13 mouse cellular contexts compared by ENCODE assay signal in the genomic region with DNA sequence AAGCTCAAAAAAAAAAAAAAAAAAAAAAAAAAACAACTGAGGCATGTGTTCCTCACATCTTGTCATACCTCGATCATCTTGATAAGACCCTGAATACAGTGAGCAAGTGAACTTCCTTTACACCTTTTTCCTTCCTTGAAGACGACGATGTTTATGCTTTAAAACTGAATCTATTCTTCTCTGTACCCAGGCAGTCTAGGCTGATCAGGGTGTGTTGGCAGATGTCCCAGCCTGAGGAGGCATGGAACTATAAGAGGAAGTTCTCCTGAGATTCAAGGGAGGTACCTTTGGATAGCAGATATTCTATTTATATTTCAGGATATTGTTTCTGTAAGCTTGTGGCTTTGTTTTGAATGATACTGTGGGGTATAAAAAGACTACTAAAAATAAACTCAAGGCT. TPM values are rescaled to one million over a fixed set of nuclear protein-coding genes. Genes with fewer than 3 reads are reported as not detected.
DNase-seq lines count a peak whose midpoint lies in the region; ATAC-seq and TF ChIP-seq lines count a peak whose summit lies in the region.
"Had no signal": no experiment of that assay in that cellular context is flagged by ENCODE, and none has a peak within 500 bp of the region (broad histone marks: within the 10 kb centered on the region; RNA-seq: fewer than 3 reads in every experiment).

No protein-coding gene starts in this region.

- no peak overlapping the region for H3K9ac ChIP-seq in forebrain, embryonic 14.5 days (ENCODE audit: low read length)
- H3K9ac ChIP-seq in forebrain, embryonic 12.5 days = no peak overlapping the region
- H3K9ac ChIP-seq in forebrain, postnatal 0 days = no peak overlapping the region
- H3K9ac ChIP-seq: embryonic facial prominence, embryonic 13.5 days; limb, embryonic 15.5 days had no signal

- no peak for TF ChIP-seq CTCF in forebrain, postnatal 0 days (IDR thresholded peaks at IDR 0.05; ENCODE audit: low read depth)

- H3K27me3 ChIP-seq in forebrain, embryonic 14.5 days (replicated peaks; ENCODE audit: control insufficient read depth, insufficient read depth, low read length) = no peaks in the 10 kb centered on the region
- H3K27me3 ChIP-seq in forebrain, embryonic 12.5 days = no peaks in the 10 kb centered on the region
- no peaks in the 10 kb centered on the region for H3K27me3 ChIP-seq in forebrain, postnatal 0 days (ENCODE audit: insufficient read depth, low read length)
- H3K27me3 ChIP-seq: embryonic facial prominence, embryonic 13.5 days; limb, embryonic 15.5 days had no signal

- no peak overlapping the region for H3K27ac ChIP-seq in forebrain, embryonic 14.5 days (ENCODE audit: low read depth, low read length)
- H3K27ac ChIP-seq in forebrain, embryonic 12.5 days = no peak overlapping the region
- no peak overlapping the region for H3K27ac ChIP-seq in forebrain, postnatal 0 days (ENCODE audit: low read depth, low read length)
- H3K27ac ChIP-seq: embryonic facial prominence, embryonic 13.5 days; limb, embryonic 15.5 days had no signal

- peaks cover 16% of the 10 kb centered on the region for H3K36me3 ChIP-seq in forebrain, embryonic 14.5 days (ENCODE audit: control insufficient read depth, insufficient read depth, low read length)
- H3K36me3 ChIP-seq in forebrain, embryonic 12.5 days (replicated peaks) = peaks cover 16% of the 10 kb centered on the region
- peaks cover 4% of the 10 kb centered on the region for H3K36me3 ChIP-seq in forebrain, postnatal 0 days (ENCODE audit: insufficient read depth)

- no peak overlapping the region for H3K4me2 ChIP-seq in forebrain, embryonic 14.5 days (ENCODE audit: low read length)
- no peak overlapping the region for H3K4me2 ChIP-seq in forebrain, embryonic 12.5 days
- H3K4me2 ChIP-seq in forebrain, postnatal 0 days (ENCODE audit: low read depth) = no peak overlapping the region
- H3K4me2 ChIP-seq: embryonic facial prominence, embryonic 13.5 days; limb, embryonic 15.5 days had no signal

- 82% methylated on average over 3 of the region's 3 CpGs for WGBS in forebrain, embryonic 14.5 days
- WGBS in forebrain, embryonic 12.5 days = 85% methylated on average over 3 of the region's 3 CpGs
- 79% methylated on average over 3 of the region's 3 CpGs for WGBS in forebrain, postnatal 0 days

- H3K4me1 ChIP-seq in forebrain, embryonic 14.5 days (ENCODE audit: control insufficient read depth, insufficient read depth, low read length) = no peaks in the 10 kb centered on the region
- H3K4me1 ChIP-seq in forebrain, embryonic 12.5 days = no peaks in the 10 kb centered on the region
- no peaks in the 10 kb centered on the region for H3K4me1 ChIP-seq in forebrain, postnatal 0 days (ENCODE audit: insufficient read depth)
- H3K4me1 ChIP-seq: embryonic facial prominence, embryonic 13.5 days; limb, embryonic 15.5 days had no signal

- peak; percentile 4 for DNase-seq in forebrain, embryonic 14.5 days (ENCODE audit: low spot score)
- DNase-seq in right cerebral cortex, adult 18-20 months = peak; percentile 2
- no peak for DNase-seq in right cerebral cortex, postnatal 4 days
- peak; percentile 47 for DNase-seq in kidney, postnatal 14 days
- peak; percentile 48 for DNase-seq in right cerebral cortex, postnatal 14 days
- DNase-seq in layer of hippocampus, postnatal 36 days = no peak
- no peak for DNase-seq in forebrain, postnatal 0 days
- DNase-seq: adrenal gland, postnatal 25 days had no signal

- H3K9me3 ChIP-seq in forebrain, embryonic 14.5 days (replicated peaks; ENCODE audit: control insufficient read depth, low read length) = no peaks in the 10 kb centered on the region
- H3K9me3 ChIP-seq in forebrain, embryonic 12.5 days = 0 out of 2 replicates have a peak, but pooled peaks cover 3% of the 10 kb centered on the region
- no peaks in the 10 kb centered on the region for H3K9me3 ChIP-seq in forebrain, postnatal 0 days (ENCODE audit: low read length)

- ATAC-seq in forebrain, embryonic 14.5 days = no peak
- ATAC-seq in forebrain, embryonic 12.5 days (ENCODE audit: low FRiP score) = no peak
- ATAC-seq in forebrain, postnatal 0 days = no peak

- H3K4me3 ChIP-seq in forebrain, embryonic 14.5 days (ENCODE audit: low read depth, low read length) = no peak overlapping the region
- no peak overlapping the region for H3K4me3 ChIP-seq in forebrain, embryonic 12.5 days (replicated peaks)
- no peak overlapping the region for H3K4me3 ChIP-seq in forebrain, postnatal 0 days (ENCODE audit: low read depth, low read length)
- H3K4me3 ChIP-seq: embryonic facial prominence, embryonic 13.5 days; limb, embryonic 15.5 days had no signal

RNA-seq across cellular contexts. Expression of a gene that starts 1.4 kb away (rescaled TPM):
- 109 and 139 TPM in 2 replicates for polyA plus RNA-seq in forebrain, embryonic 14.5 days (2014; fragmentation: Nextera tagmentation; extraction: Ambion mirVana)
- 160 and 163 TPM in 2 replicates for polyA plus RNA-seq in forebrain, embryonic 12.5 days (2016; fragmentation: Nextera tagmentation; extraction: Ambion mirVana)
- total RNA-seq in layer of hippocampus, postnatal 36 days (2021) = 10 to 100 TPM; 95.5 to 95.6 TPM
- 79.2 and 118 TPM in 2 replicates for total RNA-seq in forebrain, postnatal 0 days (2014; rRNA removed)
- polyA plus RNA-seq in forebrain, postnatal 0 days (2015; fragmentation: Nextera tagmentation; extraction: Ambion mirVana) = 143 and 152 TPM in 2 replicates

RNA-seq across cellular contexts. Expression of a gene that starts 15.5 kb away (rescaled TPM):
- polyA plus RNA-seq in forebrain, embryonic 14.5 days (2014; fragmentation: Nextera tagmentation; extraction: Ambion mirVana) = not detected in 2 replicates
- polyA plus RNA-seq in forebrain, embryonic 12.5 days (2016; fragmentation: Nextera tagmentation; extraction: Ambion mirVana) = not detected in 2 replicates
- total RNA-seq in layer of hippocampus, postnatal 36 days (2021) = not detected
- not detected in 2 replicates for total RNA-seq in forebrain, postnatal 0 days (2014; rRNA removed)
- polyA plus RNA-seq in forebrain, postnatal 0 days (2015; fragmentation: Nextera tagmentation; extraction: Ambion mirVana) = not detected in 2 replicates
- total RNA-seq: adrenal gland, postnatal 25 days had no signal
- polyA plus RNA-seq: embryonic facial prominence, embryonic 13.5 days; hindbrain, embryonic 11.5 days; limb, embryonic 15.5 days; small intestine, adult 2 months had no signal

Comparison
In these comparisons a context has a peak if more than half of its experiments do, and no peak if none do; other contexts are left out.
1. DNase-seq: peak in forebrain, embryonic 14.5 days (single experiment), right cerebral cortex, adult 18-20 months (single experiment), kidney, postnatal 14 days (single experiment) and right cerebral cortex, postnatal 14 days (single experiment); none in right cerebral cortex, postnatal 4 days (single experiment), layer of hippocampus, postnatal 36 days (0 of 2) and forebrain, postnatal 0 days (single experiment).